Mouse (Mus musculus) brain, adult 2 months (tissue): ENCODE measurements around the gene Ap1g1.
A peak's percentile ranks its signal among the peaks of the same experiment; 100 is the strongest.
"Not testable (repeated sequence)": the region's sequence is repeated elsewhere in the genome, so short reads cannot be mapped to it uniquely, and the experiment has no call there.

Experiments used
- DNase-seq: peaks from one replicate; pipeline ENCODE4 v3.0.0; 2011; ENCODE audit warnings: low read depth, low spot score

Gene Ap1g1

GRCm38 (mm10) chr8:109865536-109865935 lies 87.2 kb downstream of the Ap1g1 start:
- peak; percentile 72 for DNase-seq

- DNase-seq = no peak
Observed at GRCm38 (mm10) chr8:109866690-109867089, 88.3 kb downstream of the Ap1g1 start.

GRCm38 (mm10) chr8:109868003-109868679 lies 89.8 kb downstream of the Ap1g1 start, which contains the start of gene Phlpp2:
TSS of gene Phlpp2 (plus strand) at chr8:109868542.
- DNase-seq = peak; percentile 97

- DNase-seq = peak; percentile 66
Observed at GRCm38 (mm10) chr8:109868680-109869361, 90.5 kb downstream of the Ap1g1 start.

- no peak for DNase-seq
Observed at GRCm38 (mm10) chr8:109871056-109871455, 92.7 kb downstream of the Ap1g1 start.

GRCm38 (mm10) chr8:109873800-109874199 lies 95.4 kb downstream of the Ap1g1 start:
- not testable (repeated sequence) for DNase-seq

GRCm38 (mm10) chr8:109880012-109880662 lies 101.8 kb downstream of the Ap1g1 start:
- DNase-seq = no peak

GRCm38 (mm10) chr8:109885294-109885693 lies 106.9 kb downstream of the Ap1g1 start:
- no peak for DNase-seq

- no peak for DNase-seq
Observed at GRCm38 (mm10) chr8:109889211-109889610, 110.9 kb downstream of the Ap1g1 start.

GRCm38 (mm10) chr8:109890794-109891585 lies 112.6 kb downstream of the Ap1g1 start:
- DNase-seq = no peak

- DNase-seq = no peak
Observed at GRCm38 (mm10) chr8:109894636-109895035, 116.3 kb downstream of the Ap1g1 start.

- DNase-seq = no peak
Observed at GRCm38 (mm10) chr8:109895355-109895754, 117.0 kb downstream of the Ap1g1 start.

GRCm38 (mm10) chr8:109902379-109902778 lies 124.0 kb downstream of the Ap1g1 start:
- DNase-seq = no peak

GRCm38 (mm10) chr8:109903909-109904469 lies 125.6 kb downstream of the Ap1g1 start:
- DNase-seq = peak; percentile 86

- DNase-seq = no peak
Observed at GRCm38 (mm10) chr8:109904928-109905668, 126.7 kb downstream of the Ap1g1 start.

- DNase-seq = peak; percentile 54
Observed at GRCm38 (mm10) chr8:109906907-109907306, 128.6 kb downstream of the Ap1g1 start.

- peak; percentile 27 for DNase-seq
Observed at GRCm38 (mm10) chr8:109907376-109907775, 129.0 kb downstream of the Ap1g1 start.
